Mouse (Mus musculus): Measurements from ENCODE around the gene Fbxl19. TPM values are rescaled to one million over a fixed set of nuclear protein-coding genes. Genes with fewer than 3 reads are reported as not detected.
"Not testable (repeated sequence)": the region's sequence is repeated elsewhere in the genome, so short reads cannot be mapped to it uniquely, and the experiment has no call there.

Fbxl19 gene
- total RNA-seq, 2 experiments from 2014 or later, result 12.2 to 14.2 TPM

GRCm38 (mm10) chr7:127765756-127766155 is 21.4 kb downstream of the Fbxl19 start:
- no peak for ATAC-seq (replicated peaks; ENCODE audit: low FRiP score, low TSS enrichment, poor library complexity, severe bottlenecking)

GRCm38 (mm10) chr7:127766851-127767609 is 22.7 kb downstream of the Fbxl19 start:
- ATAC-seq (replicated peaks; ENCODE audit: low FRiP score, low TSS enrichment, poor library complexity, severe bottlenecking), result peak; percentile 83

GRCm38 (mm10) chr7:127767671-127768345 is 23.5 kb downstream of the Fbxl19 start:
- ATAC-seq (replicated peaks; ENCODE audit: low FRiP score, low TSS enrichment, poor library complexity, severe bottlenecking), result peak; percentile 31

- no peak for ATAC-seq (replicated peaks; ENCODE audit: low FRiP score, low TSS enrichment, poor library complexity, severe bottlenecking)
Measured at GRCm38 (mm10) chr7:127768346-127768996, 24.1 kb downstream of the Fbxl19 start.

GRCm38 (mm10) chr7:127768997-127769593 is 24.8 kb downstream of the Fbxl19 start:
- ATAC-seq (replicated peaks; ENCODE audit: low FRiP score, low TSS enrichment, poor library complexity, severe bottlenecking), result peak; percentile 15; the same call in 1 of the 2 replicates

- ATAC-seq (replicated peaks; ENCODE audit: low FRiP score, low TSS enrichment, poor library complexity, severe bottlenecking), result 0 out of 2 replicates have a peak, but pooled peaks have one; percentile 13
Measured at GRCm38 (mm10) chr7:127769651-127770038, 25.3 kb downstream of the Fbxl19 start, which contains the start of gene Orai3. Gene Orai3 (plus strand): TSS chr7:127769815.

- ATAC-seq (replicated peaks; ENCODE audit: low FRiP score, low TSS enrichment, poor library complexity, severe bottlenecking), result no peak
Measured at GRCm38 (mm10) chr7:127770039-127770905, 25.9 kb downstream of the Fbxl19 start.

GRCm38 (mm10) chr7:127771262-127771661 is 26.9 kb downstream of the Fbxl19 start:
- ATAC-seq (replicated peaks; ENCODE audit: low FRiP score, low TSS enrichment, poor library complexity, severe bottlenecking), result no peak

- no peak for ATAC-seq (replicated peaks; ENCODE audit: low FRiP score, low TSS enrichment, poor library complexity, severe bottlenecking)
Measured at GRCm38 (mm10) chr7:127772080-127772479, 27.7 kb downstream of the Fbxl19 start.

GRCm38 (mm10) chr7:127772557-127772956 is 28.2 kb downstream of the Fbxl19 start:
- ATAC-seq (replicated peaks; ENCODE audit: low FRiP score, low TSS enrichment, poor library complexity, severe bottlenecking), result no peak

GRCm38 (mm10) chr7:127773664-127774384 is 29.5 kb downstream of the Fbxl19 start:
- peak; percentile 39 for ATAC-seq (replicated peaks; ENCODE audit: low FRiP score, low TSS enrichment, poor library complexity, severe bottlenecking)

GRCm38 (mm10) chr7:127775837-127776236 is 31.5 kb downstream of the Fbxl19 start:
- ATAC-seq (replicated peaks; ENCODE audit: low FRiP score, low TSS enrichment, poor library complexity, severe bottlenecking), result not testable (repeated sequence)

- peak; percentile 61 for ATAC-seq (replicated peaks; ENCODE audit: low FRiP score, low TSS enrichment, poor library complexity, severe bottlenecking)
Measured at GRCm38 (mm10) chr7:127776426-127776825, 32.1 kb downstream of the Fbxl19 start, which contains the start of gene Setd1a. Gene Setd1a (plus strand): TSS chr7:127776670.

GRCm38 (mm10) chr7:127776878-127777473 is 32.6 kb downstream of the Fbxl19 start:
- ATAC-seq (replicated peaks; ENCODE audit: low FRiP score, low TSS enrichment, poor library complexity, severe bottlenecking), result peak; percentile 82

GRCm38 (mm10) chr7:127777474-127778266 is 33.3 kb downstream of the Fbxl19 start:
- ATAC-seq (replicated peaks; ENCODE audit: low FRiP score, low TSS enrichment, poor library complexity, severe bottlenecking), result peak; percentile 29; the same call in 1 of the 2 replicates

GRCm38 (mm10) chr7:127778350-127778749 is 34.0 kb downstream of the Fbxl19 start:
- ATAC-seq (replicated peaks; ENCODE audit: low FRiP score, low TSS enrichment, poor library complexity, severe bottlenecking), result no peak

GRCm38 (mm10) chr7:127785308-127785707 is 41.0 kb downstream of the Fbxl19 start, which contains the start of gene Gm49388:
Gene Gm49388 (plus strand): TSS chr7:127785608.
- no peak for ATAC-seq (replicated peaks; ENCODE audit: low FRiP score, low TSS enrichment, poor library complexity, severe bottlenecking)

Measured in megakaryocyte-erythroid progenitor cell, adult 5-6 weeks (primary cell).